Mouse (Mus musculus) stomach, embryonic 15.5 days (tissue): ENCODE results near the gene Pcgf6. TPM values are rescaled to one million over a fixed set of nuclear protein-coding genes. Genes with fewer than 3 reads are reported as not detected.
"Not testable (repeated sequence)": the region's sequence is repeated elsewhere in the genome, so short reads cannot be mapped to it uniquely, and the experiment has no call there.

Experiments
- ATAC-seq: fragments of 200-750 bp; cut with Nextera tagmentation; 2 replicates; pipeline ENCODE4 v1.8.0; 2017; ENCODE audit warnings: low read depth, moderate number of reproducible peaks, moderate TSS enrichment; ENCODE audit not compliant: insufficient read depth, low FRiP score
- H3K27ac ChIP-seq: fragments of 300-500 bp; sonication (generic); 2 replicates; pipeline ENCODE4 v1.5.1; 2015; ENCODE audit warnings: mild to moderate bottlenecking, inconsistent platforms
- H3K27me3 ChIP-seq: fragments of 300-500 bp; sonication (generic); replicated peaks from 2 replicates; pipeline ENCODE4 v1.6.1; 2015; ENCODE audit warnings: inconsistent platforms
- H3K36me3 ChIP-seq: fragments of 300-500 bp; sonication (generic); 2 replicates; pipeline ENCODE4 v1.6.1; 2015; ENCODE audit warnings: inconsistent platforms
- H3K4me1 ChIP-seq: fragments of 300-500 bp; sonication (generic); 2 replicates; pipeline ENCODE4 v1.6.1; 2015; ENCODE audit warnings: inconsistent platforms
- H3K4me2 ChIP-seq: fragments of 300-500 bp; sonication (generic); 2 replicates; pipeline ENCODE4 v1.6.1; 2015; ENCODE audit warnings: mild to moderate bottlenecking, inconsistent platforms
- H3K4me3 ChIP-seq: fragments of 300-500 bp; sonication (generic); replicated peaks from 2 replicates; pipeline ENCODE4 v1.5.1; 2015; ENCODE audit warnings: inconsistent platforms
- H3K9ac ChIP-seq: fragments of 300-500 bp; sonication (generic); 2 replicates; pipeline ENCODE4 v1.6.1; 2015; ENCODE audit warnings: inconsistent platforms
- H3K9me3 ChIP-seq: fragments of 300-500 bp; sonication (generic); 2 replicates; pipeline ENCODE4 v1.6.1; 2016; ENCODE audit warnings: inconsistent platforms
- WGBS: fragments of 180-500 bp; shearing (Covaris S2); methylation state at CpG from one replicate; pipeline ENCODE4 v1.1.7; 2015; 5-methylcytosine and 5-hydroxymethylcytosine counted together
- polyA plus RNA-seq: library from polyadenylated mRNA; unstranded; fragments of >200 nt; fragmentation: Nextera tagmentation; extraction: Ambion mirVana; gene quantifications from 2 replicates; pipeline ENCODE4 v1.2.1, GENCODE M21; 2015

Gene Pcgf6
- polyA plus RNA-seq, 1 experiment from 2014 or later, result 16.6 TPM

DNA sequence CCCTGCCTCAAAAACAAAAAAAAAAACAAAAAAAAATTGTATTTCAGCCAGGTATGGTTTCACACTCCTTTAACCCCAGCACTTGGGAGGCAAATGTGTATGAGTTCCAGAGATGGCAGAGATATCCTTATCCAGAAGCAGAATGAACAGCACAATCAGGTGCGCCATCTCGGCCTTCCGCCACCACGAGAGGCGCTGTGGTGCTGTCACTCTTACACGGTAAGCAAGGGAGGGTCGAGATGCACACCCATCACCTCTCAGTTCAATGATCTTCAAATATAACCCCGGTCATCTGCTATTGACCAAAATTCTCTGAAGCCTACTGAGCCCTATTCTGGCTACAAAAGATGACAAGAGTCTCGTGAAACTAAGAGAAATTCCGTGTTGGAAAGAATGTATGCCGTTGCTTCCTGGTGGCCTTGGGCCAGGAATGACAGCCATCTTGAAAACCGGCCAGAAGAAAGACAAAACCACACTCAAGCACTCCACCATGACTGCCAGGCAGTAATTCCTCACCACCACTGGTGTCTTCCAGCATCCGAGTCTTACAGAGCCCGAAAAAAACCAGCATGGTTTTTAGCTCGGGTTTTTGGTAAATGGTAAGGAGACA is 38.1 kb downstream of the Pcgf6 start:
- Histone ChIP-seq H3K4me2 (no peak overlapping the region), H3K27me3 (peaks cover 43% of the 10 kb centered on the region), H3K36me3 (no peaks in the 10 kb centered on the region), H3K9ac (no peak overlapping the region), H3K4me3 (no peak overlapping the region), H3K9me3 (no peaks in the 10 kb centered on the region), H3K27ac (no peak overlapping the region), H3K4me1 (peaks cover 19% of the 10 kb centered on the region)
- WGBS, result 86% methylated on average over 15 of the region's 15 CpGs
- ATAC-seq, result no peak

DNA sequence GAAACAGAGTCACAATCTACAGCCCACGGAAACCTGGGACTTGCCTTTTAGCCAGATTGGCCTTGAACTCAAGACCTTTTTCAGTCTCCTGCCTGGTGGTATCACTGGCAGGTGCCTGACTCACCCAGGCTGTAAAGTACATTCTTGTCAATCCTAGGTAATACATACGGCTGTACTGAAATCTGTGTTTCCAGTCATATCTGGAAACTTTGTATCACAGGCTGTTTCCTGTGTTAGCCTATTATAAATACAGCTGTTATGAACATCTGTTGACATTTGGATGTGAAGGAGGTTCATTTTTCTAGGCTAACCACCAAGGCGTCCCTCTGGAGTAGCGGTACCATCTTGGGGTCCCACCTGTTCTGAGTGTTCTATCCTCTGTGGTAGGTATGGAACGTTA is 40.8 kb downstream of the Pcgf6 start:
- Histone ChIP-seq H3K36me3 (no peaks in the 10 kb centered on the region), H3K9ac (no peak overlapping the region), H3K4me2 (no peak overlapping the region), H3K4me1 (peaks cover 10% of the 10 kb centered on the region), H3K27ac (no peak overlapping the region), H3K4me3 (no peak overlapping the region), H3K9me3 (no peaks in the 10 kb centered on the region), H3K27me3 (peaks cover 26% of the 10 kb centered on the region)
- ATAC-seq, result no peak
- WGBS, result 78% methylated on average over 5 of the region's 5 CpGs

DNA sequence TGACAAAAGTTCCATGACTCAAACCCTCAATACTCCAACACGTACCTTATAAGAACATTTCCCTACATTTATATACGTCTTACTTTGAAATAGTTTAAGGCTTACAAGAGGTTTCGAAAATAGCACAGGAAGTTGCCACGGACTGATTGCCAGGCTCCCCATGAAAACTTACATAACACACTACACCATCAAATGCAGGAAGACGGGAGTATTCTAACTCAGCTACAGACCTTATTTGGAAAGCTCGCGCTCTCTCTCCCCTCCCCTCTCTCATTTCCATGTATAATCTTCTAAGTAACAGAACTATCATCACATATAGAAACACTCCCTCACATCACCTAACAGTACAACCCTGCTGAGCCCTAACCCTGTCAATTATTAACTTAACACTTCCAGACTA is 41.3 kb downstream of the Pcgf6 start:
- no peak overlapping the region for H3K4me3 ChIP-seq
- H3K27me3 ChIP-seq, result peaks cover 20% of the 10 kb centered on the region
- no peaks in the 10 kb centered on the region for H3K9me3 ChIP-seq
- H3K27ac ChIP-seq, result no peak overlapping the region
- H3K9ac ChIP-seq, result no peak overlapping the region
- peaks cover 5% of the 10 kb centered on the region for H3K4me1 ChIP-seq
- no peak for ATAC-seq
- no peaks in the 10 kb centered on the region for H3K36me3 ChIP-seq
- 82% methylated on average over 7 of the region's 7 CpGs for WGBS
- no peak overlapping the region for H3K4me2 ChIP-seq

DNA sequence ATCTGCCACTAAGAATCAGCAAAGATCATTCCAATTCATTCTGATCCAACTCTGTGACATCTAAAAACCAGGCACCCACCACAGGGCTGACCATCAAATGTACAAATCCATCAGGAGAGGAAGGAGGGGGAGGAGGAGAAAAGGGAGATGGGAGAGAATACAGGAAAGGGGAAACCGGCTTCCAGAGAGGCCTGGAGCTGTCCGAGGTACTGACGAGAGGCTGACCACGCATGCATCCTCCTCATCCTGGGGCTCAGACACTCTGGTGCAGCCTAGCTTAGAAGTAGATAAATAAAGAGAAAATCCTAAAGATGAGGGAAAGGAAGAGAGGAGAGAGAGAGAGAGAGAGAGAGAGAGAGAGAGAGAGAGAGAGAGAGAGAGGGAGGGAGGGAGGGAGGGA is 44.4 kb downstream of the Pcgf6 start:
- Histone ChIP-seq H3K36me3 (no peaks in the 10 kb centered on the region), H3K9me3 (no peaks in the 10 kb centered on the region), H3K27ac (no peak overlapping the region), H3K4me2 (no peak overlapping the region), H3K4me3 (no peak overlapping the region), H3K27me3 (no peaks in the 10 kb centered on the region), H3K9ac (no peak overlapping the region), H3K4me1 (no peaks in the 10 kb centered on the region)
- 0% methylated on average over 4 of the region's 4 CpGs for WGBS
- no peak for ATAC-seq

DNA sequence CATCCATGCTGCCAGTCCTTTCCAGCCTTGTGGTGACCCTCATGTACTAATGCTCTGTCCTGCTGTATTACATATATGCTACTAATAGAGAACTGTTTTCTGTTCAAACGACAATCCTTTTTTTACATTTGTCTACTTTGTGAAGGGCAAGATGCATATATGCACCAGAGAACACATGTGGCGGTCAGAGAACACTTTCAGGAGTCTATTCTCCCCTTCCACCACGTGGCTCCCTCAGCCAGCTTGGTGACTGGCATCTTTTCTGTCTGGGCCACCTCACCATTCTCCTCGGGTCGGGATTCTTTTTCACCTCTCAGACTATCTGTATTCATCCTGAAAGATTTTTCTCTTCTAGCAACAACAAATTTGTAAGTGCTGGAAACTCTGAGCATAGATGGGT is 44.8 kb downstream of the Pcgf6 start:
- WGBS, result 58% methylated on average over 5 of the region's 5 CpGs
- Histone ChIP-seq H3K27ac (no peak overlapping the region), H3K4me1 (no peaks in the 10 kb centered on the region), H3K9me3 (no peaks in the 10 kb centered on the region), H3K27me3 (no peaks in the 10 kb centered on the region), H3K4me2 (no peak overlapping the region), H3K4me3 (no peak overlapping the region), H3K36me3 (no peaks in the 10 kb centered on the region), H3K9ac (no peak overlapping the region)
- no peak for ATAC-seq

DNA sequence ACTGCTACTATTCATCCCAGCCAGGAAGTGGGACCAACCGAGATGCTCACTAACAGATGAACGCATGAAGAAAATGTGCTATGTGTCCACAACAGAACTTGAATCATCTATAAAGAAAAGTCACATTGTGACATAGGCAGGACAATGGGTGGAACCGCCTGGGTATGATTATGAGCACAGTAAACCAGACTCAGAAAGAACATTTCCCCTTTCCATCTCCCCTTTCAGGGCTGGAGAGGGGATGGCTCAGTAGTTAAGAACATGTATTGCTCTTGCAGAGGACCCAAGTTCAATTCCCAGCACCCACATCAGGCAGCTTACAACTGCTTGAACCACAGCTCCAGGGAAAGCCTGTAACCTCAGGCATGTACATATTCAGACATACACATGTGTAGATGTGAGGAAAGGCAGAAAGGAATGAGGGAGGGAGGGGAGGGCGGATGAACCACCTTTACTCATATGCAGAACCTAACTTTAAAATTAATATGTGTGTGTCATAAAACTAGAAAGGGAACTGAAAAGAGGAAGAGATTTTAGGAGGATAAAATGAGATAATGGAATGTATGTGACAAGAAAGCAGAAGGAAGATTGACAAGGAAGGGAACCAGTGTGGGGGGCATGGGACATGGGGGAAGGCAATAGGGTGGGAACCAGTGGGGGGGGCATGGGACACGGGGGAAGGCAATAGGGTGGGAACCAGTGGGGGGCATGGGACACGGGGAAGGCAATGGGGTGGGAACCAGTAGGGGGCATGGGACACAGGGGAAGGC is 46.8 kb downstream of the Pcgf6 start:
- 76% methylated on average over 6 of the region's 6 CpGs for WGBS
- Histone ChIP-seq H3K9ac (no peak overlapping the region), H3K4me1 (no peaks in the 10 kb centered on the region), H3K9me3 (no peaks in the 10 kb centered on the region), H3K4me3 (no peak overlapping the region), H3K36me3 (no peaks in the 10 kb centered on the region), H3K27ac (no peak overlapping the region), H3K4me2 (no peak overlapping the region), H3K27me3 (no peaks in the 10 kb centered on the region)
- ATAC-seq, result no peak

DNA sequence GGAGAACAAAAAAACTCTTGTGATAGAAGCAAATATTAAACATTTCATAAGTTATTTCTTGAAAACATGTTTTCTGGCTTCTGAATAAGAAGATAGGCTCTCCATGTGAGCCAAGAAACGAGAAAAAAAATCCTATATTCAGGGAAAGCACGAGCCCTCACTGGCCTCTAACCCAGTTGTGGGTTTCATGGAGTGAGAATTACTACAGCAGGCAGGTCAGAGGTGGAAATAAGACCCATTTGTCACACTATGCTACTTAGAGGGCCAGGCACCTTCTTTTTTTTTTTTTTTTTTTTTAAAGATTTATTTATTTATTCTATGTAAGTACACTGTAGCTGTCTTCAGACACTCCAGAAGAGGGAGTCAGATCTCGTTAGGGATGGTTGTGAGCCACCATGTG is 50.3 kb downstream of the Pcgf6 start:
- WGBS, result 60% methylated on average over 3 of the region's 3 CpGs

DNA sequence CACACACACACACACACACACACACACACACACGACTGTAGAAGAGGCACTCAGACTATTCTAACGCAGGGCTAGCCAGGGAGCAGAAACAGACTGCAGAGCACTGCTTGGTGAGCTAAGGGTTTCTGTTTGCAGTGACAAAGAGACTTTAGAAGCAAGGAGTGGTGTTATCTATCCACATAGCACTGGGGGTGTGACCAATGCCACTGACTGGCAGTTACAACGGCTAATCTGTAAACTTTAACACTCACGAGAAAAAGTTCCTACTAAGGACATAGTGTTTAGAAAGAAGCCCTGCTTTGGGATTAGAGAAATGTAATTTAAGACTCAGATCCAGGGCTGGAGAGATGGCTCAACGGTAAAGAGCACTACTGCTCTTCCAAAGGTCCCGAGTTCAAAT is 51.0 kb downstream of the Pcgf6 start:
- Histone ChIP-seq H3K36me3 (no peaks in the 10 kb centered on the region), H3K4me2 (no peak overlapping the region), H3K27me3 (no peaks in the 10 kb centered on the region), H3K4me3 (no peak overlapping the region), H3K4me1 (no peaks in the 10 kb centered on the region), H3K9ac (no peak overlapping the region), H3K9me3 (no peaks in the 10 kb centered on the region), H3K27ac (no peak overlapping the region)
- WGBS, result 72% methylated on average over 6 of the region's 6 CpGs
- no peak for ATAC-seq

More for the DNA sequence above, 50.3 kb downstream of the Pcgf6 start:
- not testable (repeated sequence) for H3K4me3 ChIP-seq, H3K27ac ChIP-seq, H3K9ac ChIP-seq, H3K4me2 ChIP-seq, H3K9me3 ChIP-seq, H3K4me1 ChIP-seq, H3K36me3 ChIP-seq, H3K27me3 ChIP-seq, ATAC-seq

- H3K36me3 ChIP-seq, result no peaks in the 10 kb centered on the region
- no peaks in the 10 kb centered on the region for H3K4me1 ChIP-seq
- H3K27me3 ChIP-seq, result no peaks in the 10 kb centered on the region
- no peak overlapping the region for H3K27ac ChIP-seq
- ATAC-seq, result no peak
- 79% methylated on average over 4 of the region's 4 CpGs for WGBS
- H3K4me3 ChIP-seq, result no peak overlapping the region
- no peaks in the 10 kb centered on the region for H3K9me3 ChIP-seq
- H3K9ac ChIP-seq, result no peak overlapping the region
- no peak overlapping the region for H3K4me2 ChIP-seq
These were observed 51.8 kb downstream of the Pcgf6 start for GRCm38 (mm10) chr19:46998953-46999352.

DNA sequence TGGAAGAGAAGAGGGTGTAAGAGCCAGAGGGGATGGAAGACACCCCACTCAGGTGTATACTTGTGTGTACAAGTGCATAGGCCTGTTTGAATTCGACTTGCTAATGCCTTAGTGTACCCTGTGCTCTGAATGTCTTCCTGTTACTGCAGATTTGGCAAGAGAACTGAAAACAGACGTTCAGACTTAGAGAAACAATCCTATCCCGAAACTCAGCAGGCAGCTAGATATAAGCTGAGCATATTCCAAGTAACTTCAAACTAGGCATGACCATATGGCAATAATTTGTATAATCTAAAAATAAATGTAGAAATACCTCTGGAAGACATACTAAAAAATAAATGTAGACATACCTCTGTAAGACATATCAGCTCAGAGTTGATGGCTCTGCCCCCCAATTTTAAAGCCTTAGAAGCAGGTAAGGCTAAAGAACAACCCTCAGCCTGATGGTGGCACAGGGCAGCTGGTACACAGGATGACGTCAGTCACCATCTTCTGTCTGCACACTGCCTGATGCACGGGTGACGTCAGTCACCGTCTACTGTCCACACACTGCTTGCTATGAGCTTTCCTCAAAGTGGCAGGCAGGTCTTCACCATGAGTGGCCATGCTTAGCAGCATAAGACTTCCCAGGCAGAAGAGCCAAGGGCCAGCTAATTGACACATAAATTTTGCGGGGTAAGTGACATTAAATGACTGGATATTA is 52.4 kb downstream of the Pcgf6 start:
- 80% methylated on average over 8 of the region's 8 CpGs for WGBS
- no peaks in the 10 kb centered on the region for H3K27me3 ChIP-seq
- H3K4me1 ChIP-seq, result no peaks in the 10 kb centered on the region
- ATAC-seq, result no peak
- no peak overlapping the region for H3K4me3 ChIP-seq
- H3K9me3 ChIP-seq, result no peaks in the 10 kb centered on the region
- H3K27ac ChIP-seq, result no peak overlapping the region
- no peak overlapping the region for H3K4me2 ChIP-seq
- H3K9ac ChIP-seq, result no peak overlapping the region
- no peaks in the 10 kb centered on the region for H3K36me3 ChIP-seq

DNA sequence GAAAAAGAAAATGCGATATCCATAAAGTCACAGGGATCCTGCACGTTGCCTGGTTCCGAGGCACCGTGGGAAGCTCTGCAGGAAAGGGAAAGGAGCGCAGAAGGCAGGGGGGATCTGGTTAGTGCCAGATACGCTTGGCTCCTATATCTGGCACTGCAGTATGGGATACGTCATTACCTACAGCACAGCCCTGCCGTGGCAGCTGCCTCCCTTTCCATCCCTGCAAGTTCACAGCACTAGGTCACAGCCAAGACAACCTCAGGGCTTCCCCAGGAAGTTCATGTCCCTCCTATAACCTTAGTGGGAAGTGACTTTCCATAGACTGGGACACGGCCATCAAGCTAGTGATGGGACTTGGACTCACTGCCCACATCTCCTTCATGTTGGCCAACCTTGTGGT is 54.6 kb downstream of the Pcgf6 start:
- WGBS, result 79% methylated on average over 9 of the region's 9 CpGs
- no peak overlapping the region for H3K9ac ChIP-seq
- ATAC-seq, result no peak
- no peaks in the 10 kb centered on the region for H3K4me1 ChIP-seq
- no peaks in the 10 kb centered on the region for H3K27me3 ChIP-seq
- H3K4me2 ChIP-seq, result no peak overlapping the region
- no peaks in the 10 kb centered on the region for H3K9me3 ChIP-seq
- H3K4me3 ChIP-seq, result no peak overlapping the region
- no peak overlapping the region for H3K27ac ChIP-seq
- no peaks in the 10 kb centered on the region for H3K36me3 ChIP-seq

DNA sequence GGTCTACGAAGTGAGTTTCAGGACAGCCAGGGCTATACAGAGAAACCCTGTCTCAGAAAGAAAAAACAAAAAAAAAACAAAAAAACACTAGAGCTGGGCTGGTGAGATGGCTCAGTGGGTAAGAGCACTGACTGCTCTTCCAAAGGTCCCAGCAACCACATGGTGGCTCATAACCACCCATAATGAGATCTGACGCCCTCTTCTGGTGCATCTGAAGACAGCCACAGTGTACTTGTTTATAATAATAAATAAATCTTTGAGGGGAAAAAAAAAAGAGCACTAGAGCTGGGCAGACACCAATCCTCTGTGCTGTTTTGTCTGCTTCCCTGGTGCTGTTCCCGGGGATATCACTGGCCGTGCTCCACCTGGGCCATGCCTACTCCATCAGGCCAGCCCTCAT is 58.4 kb downstream of the Pcgf6 start:
- not testable (repeated sequence) for H3K36me3 ChIP-seq, ATAC-seq, H3K4me3 ChIP-seq, H3K4me2 ChIP-seq, H3K27me3 ChIP-seq, H3K27ac ChIP-seq, H3K9me3 ChIP-seq, H3K9ac ChIP-seq
- 64% methylated on average over 4 of the region's 4 CpGs for WGBS
- peaks cover 12% of the 10 kb centered on the region for H3K4me1 ChIP-seq
